Mouse (Mus musculus): ENCODE results near the gene Brd7.

Gene Brd7

DNA sequence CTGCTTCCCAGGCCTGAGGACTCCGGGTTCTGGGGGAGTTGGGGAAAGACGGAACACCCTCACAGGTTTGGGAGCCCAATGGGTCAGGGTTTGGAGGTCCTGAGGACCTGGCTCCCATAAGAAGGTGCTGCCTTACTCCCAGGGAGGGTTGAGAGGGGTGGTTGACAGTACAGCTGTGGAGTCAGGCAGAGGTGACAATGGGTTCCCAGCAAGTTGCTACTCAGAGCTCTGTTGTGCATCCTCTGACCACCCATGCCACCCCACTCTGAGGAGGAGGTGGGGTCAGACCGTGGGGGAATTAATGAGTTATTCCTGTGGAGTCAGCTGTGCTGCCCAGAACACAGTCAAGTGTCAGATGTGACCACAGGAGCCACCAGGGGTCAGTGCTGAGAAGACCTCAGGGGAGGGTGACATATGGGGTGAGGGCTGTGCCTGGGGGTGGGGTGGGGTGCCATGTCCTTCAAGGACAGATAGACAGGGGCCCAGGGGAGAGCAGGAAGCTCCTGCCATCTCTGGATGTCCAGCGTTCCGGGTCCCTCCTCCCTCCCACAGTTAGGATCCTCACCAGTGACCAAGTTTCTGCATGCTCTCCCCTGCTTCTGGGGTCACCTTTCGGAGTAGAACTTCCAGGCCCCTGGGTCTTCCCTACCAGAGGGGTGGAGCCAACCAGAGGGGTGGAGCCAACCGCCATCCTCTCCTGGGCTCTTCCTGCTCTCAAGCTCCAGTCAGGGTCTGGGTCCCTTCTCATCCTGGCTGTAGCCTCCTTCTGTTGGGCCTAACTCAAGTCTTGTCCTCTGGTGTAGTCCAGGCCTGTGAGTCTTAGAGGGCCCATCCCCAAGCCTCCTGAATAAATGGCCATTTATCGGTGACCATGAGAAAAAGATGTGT is 76.3 kb downstream of the Brd7 start:
- no peak for DNase-seq (ENCODE audit: extremely low spot score, low spot score)

- no peak for DNase-seq (ENCODE audit: extremely low spot score, low spot score)
Measured at GRCm38 (mm10) chr8:88284738-88285137, 77.3 kb downstream of the Brd7 start.

- no peak for DNase-seq (ENCODE audit: extremely low spot score, low spot score)
Measured at GRCm38 (mm10) chr8:88283243-88284115, 78.5 kb downstream of the Brd7 start.

- DNase-seq (ENCODE audit: extremely low spot score, low spot score), result peak; percentile 69
Measured at GRCm38 (mm10) chr8:88282684-88283083, 79.3 kb downstream of the Brd7 start.
